Mouse (Mus musculus) limb, embryonic 13.5 days (tissue): Measurements from ENCODE around the gene Mapkap1. TPM values are rescaled to one million over a fixed set of nuclear protein-coding genes. Genes with fewer than 3 reads are reported as not detected.

Experiments used
- ATAC-seq: fragments of 200-750 bp; cut with Nextera tagmentation; 2 replicates; pipeline ENCODE4 v1.8.0; 2017; ENCODE audit warnings: low read depth, moderate number of reproducible peaks, moderate TSS enrichment; ENCODE audit not compliant: low FRiP score
- H3K27ac ChIP-seq: fragments of 300-500 bp; sonication (generic); 2 replicates; pipeline ENCODE4 v1.5.1; 2015; ENCODE audit warnings: inconsistent platforms, mild to moderate bottlenecking, moderate library complexity
- H3K27me3 ChIP-seq: fragments of 300-500 bp; sonication (generic); 2 replicates; pipeline ENCODE4 v1.6.1; 2015; ENCODE audit warnings: mild to moderate bottlenecking, inconsistent platforms
- H3K36me3 ChIP-seq: fragments of 300-500 bp; sonication (generic); 2 replicates; pipeline ENCODE4 v1.6.1; 2015; ENCODE audit warnings: inconsistent platforms, mild to moderate bottlenecking, moderate library complexity
- H3K4me1 ChIP-seq: fragments of 300-500 bp; sonication (generic); 2 replicates; pipeline ENCODE4 v1.6.1; 2015; ENCODE audit warnings: inconsistent platforms
- H3K4me2 ChIP-seq: fragments of 300-500 bp; sonication (generic); replicated peaks from 2 replicates; pipeline ENCODE4 v1.6.1; 2015; ENCODE audit warnings: inconsistent platforms, mild to moderate bottlenecking, moderate library complexity
- H3K4me3 ChIP-seq: fragments of 300-500 bp; sonication (generic); 2 replicates; pipeline ENCODE4 v1.5.1; 2015; ENCODE audit warnings: moderate library complexity, mild to moderate bottlenecking, inconsistent platforms
- H3K9ac ChIP-seq: fragments of 300-500 bp; sonication (generic); 2 replicates; pipeline ENCODE4 v1.6.1; 2015; ENCODE audit warnings: mild to moderate bottlenecking, inconsistent platforms
- H3K9me3 ChIP-seq: fragments of 300-500 bp; sonication (generic); 2 replicates; pipeline ENCODE4 v1.6.1; 2016; ENCODE audit warnings: inconsistent platforms
- WGBS: fragments of 180-500 bp; shearing (Covaris S2); methylation state at CpG from one replicate; pipeline ENCODE4 v1.1.7; 2015; 5-methylcytosine and 5-hydroxymethylcytosine counted together
- polyA plus RNA-seq: library from polyadenylated mRNA; unstranded; fragments of >200 nt; fragmentation: Nextera tagmentation; extraction: Ambion mirVana; gene quantifications from 2 replicates; pipeline ENCODE4 v1.2.1, GENCODE M21; 2015

Mapkap1 gene
- polyA plus RNA-seq, 1 experiment from 2014 or later: 110 TPM

DNA sequence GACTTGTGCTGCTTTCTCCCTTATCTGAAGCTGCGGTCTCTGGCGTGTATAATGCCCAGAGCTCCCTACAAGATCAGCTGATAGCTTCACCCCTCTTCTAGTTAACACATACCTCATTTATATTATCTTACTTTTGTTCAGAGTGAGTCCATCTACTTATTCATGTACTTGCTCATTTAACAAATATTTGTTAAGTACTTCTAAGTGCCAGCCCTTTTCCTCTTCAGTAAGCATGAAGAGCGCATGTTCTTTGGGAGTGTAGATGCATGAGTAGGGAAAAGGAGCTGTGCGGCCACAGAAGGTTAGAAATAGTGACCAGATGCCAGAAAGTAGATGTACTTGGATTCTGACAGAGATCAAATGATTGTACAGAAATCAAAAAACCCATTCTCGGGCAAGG lies 108.7 kb downstream of the Mapkap1 start:
- ATAC-seq: no peak
- Histone ChIP-seq H3K4me1 (no peaks in the 10 kb centered on the region), H3K4me3 (no peak overlapping the region), H3K4me2 (no peak overlapping the region), H3K9ac (no peak overlapping the region), H3K36me3 (no peaks in the 10 kb centered on the region; the same call in 1 of the 2 replicates), H3K27ac (no peak overlapping the region), H3K27me3 (no peaks in the 10 kb centered on the region), H3K9me3 (no peaks in the 10 kb centered on the region)
- WGBS: 90% methylated on average over 5 of the region's 5 CpGs

DNA sequence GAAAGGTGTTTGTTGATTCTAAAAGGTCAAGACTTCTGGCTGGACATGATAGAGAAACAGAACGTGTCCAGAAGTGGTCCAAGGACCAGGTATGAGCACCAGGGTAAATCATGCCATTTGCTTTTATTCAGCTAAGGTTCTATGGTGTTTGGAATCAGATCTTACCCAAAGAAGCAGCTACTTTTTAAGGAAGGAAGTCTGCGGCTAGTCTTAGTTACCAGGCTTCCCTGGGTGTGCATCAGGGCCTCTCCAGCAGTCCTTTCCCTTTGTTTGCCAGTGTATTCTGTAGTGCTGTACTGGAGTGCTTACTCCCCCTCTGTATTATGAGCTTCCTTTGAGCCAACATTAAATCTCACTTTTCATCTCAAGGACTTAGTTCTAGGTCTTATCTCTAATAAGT lies 111.5 kb downstream of the Mapkap1 start:
- no peak overlapping the region for H3K27ac ChIP-seq
- no peaks in the 10 kb centered on the region for H3K4me1 ChIP-seq
- no peak overlapping the region for H3K4me2 ChIP-seq
- H3K9me3 ChIP-seq: no peaks in the 10 kb centered on the region
- ATAC-seq: no peak
- H3K27me3 ChIP-seq: no peaks in the 10 kb centered on the region
- H3K9ac ChIP-seq: no peak overlapping the region
- H3K4me3 ChIP-seq: no peak overlapping the region
- WGBS: 89% methylated on average over 2 of the region's 2 CpGs
- H3K36me3 ChIP-seq: peaks cover under 1% of the 10 kb centered on the region

DNA sequence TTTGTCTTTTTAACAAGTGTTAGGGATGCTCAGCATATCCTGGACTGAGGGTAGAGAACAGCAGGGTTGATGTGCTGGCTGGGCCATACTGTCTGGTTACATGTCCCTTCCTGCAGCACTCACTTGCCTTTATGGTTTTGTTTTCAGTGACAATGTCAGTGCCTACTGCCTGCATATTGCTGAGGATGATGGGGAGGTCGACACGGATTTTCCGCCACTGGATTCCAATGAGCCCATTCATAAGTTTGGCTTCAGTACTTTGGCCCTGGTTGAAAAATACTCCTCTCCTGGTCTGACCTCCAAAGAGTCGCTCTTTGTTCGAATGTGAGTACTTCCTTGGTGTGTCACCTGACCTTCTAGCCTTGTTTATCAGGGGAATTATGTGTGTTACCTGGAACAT lies 112.0 kb downstream of the Mapkap1 start:
- Histone ChIP-seq H3K4me2 (no peak overlapping the region), H3K9ac (no peak overlapping the region), H3K9me3 (no peaks in the 10 kb centered on the region), H3K4me3 (no peak overlapping the region), H3K4me1 (no peaks in the 10 kb centered on the region), H3K27me3 (no peaks in the 10 kb centered on the region), H3K27ac (no peak overlapping the region), H3K36me3 (peaks cover 4% of the 10 kb centered on the region)
- no peak for ATAC-seq
- 88% methylated on average over 5 of the region's 5 CpGs for WGBS

DNA sequence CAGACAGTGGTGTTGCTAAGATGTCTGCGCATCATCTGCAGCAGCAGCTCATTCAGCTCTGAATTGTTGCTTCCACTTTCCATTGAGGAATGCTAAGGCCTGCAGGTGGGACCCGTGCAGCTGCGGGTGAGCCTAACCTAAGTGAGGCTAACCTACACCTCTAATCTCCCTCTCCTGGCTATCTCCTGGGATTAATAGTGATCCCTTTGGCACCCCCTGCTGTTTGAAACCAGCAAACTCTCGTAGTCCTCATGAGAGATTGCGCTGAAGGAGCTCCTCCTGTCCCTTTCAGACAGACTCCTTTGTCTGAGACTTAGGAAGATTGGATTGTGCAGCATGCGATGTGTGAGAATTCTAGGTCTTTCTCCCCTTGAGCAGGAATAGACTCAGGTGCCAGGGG lies 113.0 kb downstream of the Mapkap1 start:
- ATAC-seq: no peak
- H3K9me3 ChIP-seq: no peaks in the 10 kb centered on the region
- H3K27me3 ChIP-seq: no peaks in the 10 kb centered on the region
- no peak overlapping the region for H3K9ac ChIP-seq
- H3K4me3 ChIP-seq: no peak overlapping the region
- 56% methylated on average over 6 of the region's 6 CpGs for WGBS
- no peak overlapping the region for H3K4me2 ChIP-seq
- H3K36me3 ChIP-seq: peaks cover 4% of the 10 kb centered on the region
- H3K4me1 ChIP-seq: no peaks in the 10 kb centered on the region
- no peak overlapping the region for H3K27ac ChIP-seq

DNA sequence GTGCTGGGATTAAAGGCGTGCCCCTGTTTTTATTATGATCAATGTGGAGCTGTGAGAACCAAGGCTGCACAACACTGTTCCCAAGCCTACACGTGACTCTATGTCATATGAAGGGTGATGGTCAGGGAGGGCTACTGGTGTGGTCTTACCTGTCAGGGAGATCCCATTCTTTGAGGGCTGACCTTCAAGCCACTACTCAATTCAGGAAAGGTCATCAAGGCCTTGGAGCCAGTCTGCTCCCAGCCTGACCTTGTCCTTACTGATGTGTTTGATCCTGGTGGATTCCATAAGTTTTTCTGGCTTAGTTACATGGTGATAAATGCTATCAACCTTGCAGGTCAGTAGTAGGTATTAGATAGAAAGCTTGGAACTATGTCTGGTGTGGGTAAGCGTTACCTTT lies 114.8 kb downstream of the Mapkap1 start:
- Histone ChIP-seq H3K4me3 (no peak overlapping the region), H3K4me1 (peaks cover 15% of the 10 kb centered on the region), H3K9ac (no peak overlapping the region), H3K27me3 (no peaks in the 10 kb centered on the region), H3K4me2 (no peak overlapping the region), H3K27ac (no peak overlapping the region), H3K36me3 (peaks cover 4% of the 10 kb centered on the region), H3K9me3 (no peaks in the 10 kb centered on the region)
- no peak for ATAC-seq
- 94% methylated on average over 3 of the region's 3 CpGs for WGBS

DNA sequence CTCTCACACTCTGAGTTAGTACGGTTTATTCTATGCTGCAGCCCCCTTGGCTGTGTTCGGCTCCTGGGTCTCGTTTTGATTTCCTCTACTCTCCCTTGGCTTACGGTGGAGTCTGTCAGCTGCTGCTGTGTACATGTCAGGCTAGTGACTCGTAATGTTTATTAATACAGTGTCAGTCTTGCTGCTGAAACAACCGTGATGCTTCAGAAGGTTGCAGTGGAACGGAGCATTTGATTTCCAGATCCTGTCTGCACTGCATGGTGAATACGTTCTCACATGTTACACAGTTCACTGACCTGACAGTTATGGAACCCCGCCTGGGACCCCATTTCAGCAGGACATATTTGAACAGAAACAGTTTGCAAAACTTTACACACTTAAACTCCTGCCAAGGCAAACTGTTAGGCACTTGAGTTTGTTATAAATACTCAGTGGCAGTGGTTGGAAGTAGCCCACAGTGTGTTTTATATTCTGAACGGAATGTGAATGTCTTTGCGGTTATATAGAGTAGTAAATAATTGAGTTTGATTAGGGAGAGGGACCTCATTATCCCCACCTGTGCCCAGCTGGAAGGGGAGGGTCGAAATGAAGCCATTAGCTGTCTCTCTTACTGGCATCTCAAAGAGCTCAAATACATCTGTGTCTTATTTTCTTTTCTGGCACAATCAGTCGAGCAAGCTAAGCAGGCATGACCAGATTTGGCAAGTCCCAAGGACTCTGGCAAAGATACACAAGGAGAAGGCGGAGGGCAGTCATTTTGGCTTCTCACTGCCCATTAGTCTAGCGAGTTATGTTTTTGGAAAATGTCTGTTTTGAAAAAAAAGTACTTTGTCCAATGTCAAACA lies 120.2 kb downstream of the Mapkap1 start:
- Histone ChIP-seq H3K36me3 (peaks cover 4% of the 10 kb centered on the region; the same call in 1 of the 2 replicates), H3K4me3 (no peak overlapping the region), H3K27ac (peak overlapping the region; percentile 48; the same call in 1 of the 2 replicates), H3K4me2 (peak overlapping the region; percentile 40), H3K4me1 (peaks cover 56% of the 10 kb centered on the region), H3K9me3 (no peaks in the 10 kb centered on the region; the same call in 1 of the 2 replicates), H3K9ac (no peak overlapping the region), H3K27me3 (0 out of 2 replicates have a peak, but pooled peaks cover 3% of the 10 kb centered on the region)
- peak; percentile 74 for ATAC-seq
- WGBS: 23% methylated on average over 15 of the region's 15 CpGs

DNA sequence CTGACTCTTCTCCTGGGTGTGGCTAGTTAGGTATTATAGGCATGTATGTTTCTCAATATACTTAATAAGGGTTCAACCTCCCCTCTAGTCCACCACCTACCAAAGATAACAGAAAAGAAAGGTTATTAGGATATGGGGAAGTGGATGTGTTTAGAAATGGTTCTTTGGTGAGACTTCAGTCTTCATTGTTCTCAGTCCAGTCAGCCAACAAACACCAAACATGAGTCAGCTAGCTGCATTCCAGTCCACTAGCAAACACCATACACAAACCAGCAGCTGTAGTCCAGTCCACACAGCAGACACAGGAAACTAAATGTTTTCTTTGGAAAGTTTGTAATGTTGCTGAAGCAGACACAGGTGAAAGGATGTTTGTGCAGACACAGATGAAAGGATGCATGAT lies 121.9 kb downstream of the Mapkap1 start:
- ATAC-seq: no peak
- H3K9ac ChIP-seq: no peak overlapping the region
- H3K27ac ChIP-seq: no peak overlapping the region
- H3K4me3 ChIP-seq: no peak overlapping the region
- no peaks in the 10 kb centered on the region; the same call in 1 of the 2 replicates for H3K9me3 ChIP-seq
- H3K4me1 ChIP-seq: peaks cover 67% of the 10 kb centered on the region
- H3K36me3 ChIP-seq: no peaks in the 10 kb centered on the region
- H3K27me3 ChIP-seq: 0 out of 2 replicates have a peak, but pooled peaks cover 3% of the 10 kb centered on the region
- H3K4me2 ChIP-seq: no peak overlapping the region

DNA sequence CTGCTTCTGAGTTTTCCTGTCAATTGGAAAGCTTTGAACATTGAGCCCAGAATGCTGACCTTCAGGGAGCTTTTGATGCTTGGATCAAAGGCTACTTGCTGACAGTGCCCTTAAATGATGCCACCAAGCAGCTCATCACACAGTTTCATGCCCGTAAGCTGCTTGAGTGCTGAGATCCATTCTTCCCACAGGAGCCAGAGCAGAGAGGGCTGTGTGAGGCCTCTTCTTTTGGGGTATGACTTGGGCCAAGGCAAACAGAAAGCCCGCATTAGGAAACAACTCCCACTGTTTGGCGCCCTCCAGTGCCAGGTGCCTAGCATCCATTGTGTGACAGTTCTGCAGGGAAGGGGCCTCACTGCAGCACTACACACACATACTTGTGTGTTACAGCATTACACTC lies 123.5 kb downstream of the Mapkap1 start:
- H3K27ac ChIP-seq: no peak overlapping the region
- no peak for ATAC-seq
- no peaks in the 10 kb centered on the region; the same call in 1 of the 2 replicates for H3K9me3 ChIP-seq
- 0 out of 2 replicates have a peak, but pooled peaks cover 3% of the 10 kb centered on the region for H3K27me3 ChIP-seq
- 36% methylated on average over 3 of the region's 3 CpGs for WGBS
- H3K4me1 ChIP-seq: peaks cover 68% of the 10 kb centered on the region
- no peak overlapping the region for H3K4me2 ChIP-seq
- no peak overlapping the region for H3K9ac ChIP-seq
- 0 out of 2 replicates have a peak, but pooled peaks cover 3% of the 10 kb centered on the region for H3K36me3 ChIP-seq
- no peak overlapping the region for H3K4me3 ChIP-seq

DNA sequence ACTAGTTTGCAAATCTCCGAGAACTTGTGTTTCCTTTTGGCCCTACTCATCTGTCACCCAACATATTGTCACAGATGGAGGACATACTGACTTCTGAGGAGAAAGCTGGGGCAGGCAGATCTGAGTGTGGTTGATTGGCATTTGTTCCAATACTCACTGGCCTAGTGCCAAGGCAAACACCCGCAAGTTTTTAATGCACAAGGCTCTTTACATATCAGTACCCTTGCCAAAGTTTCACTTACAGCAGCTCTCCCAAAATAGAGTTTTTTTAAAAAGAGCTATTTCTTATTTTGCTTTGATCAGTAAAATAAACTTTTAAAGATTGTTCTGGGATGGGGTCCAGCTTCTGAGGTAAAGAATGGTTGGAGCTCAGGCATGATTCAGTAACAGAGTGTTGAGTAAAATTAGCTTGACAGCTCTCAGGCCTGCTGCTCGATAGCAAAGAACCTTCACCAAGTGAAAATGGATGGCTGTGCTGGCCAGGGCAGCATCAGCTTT lies 125.3 kb downstream of the Mapkap1 start:
- H3K4me1 ChIP-seq: peaks cover 56% of the 10 kb centered on the region
- ATAC-seq: peak; percentile 59
- no peaks in the 10 kb centered on the region; the same call in 1 of the 2 replicates for H3K9me3 ChIP-seq
- H3K27ac ChIP-seq: peak overlapping the region; percentile 33; the same call in 1 of the 2 replicates
- WGBS: 37% methylated on average over 3 of the region's 3 CpGs
- H3K9ac ChIP-seq: no peak overlapping the region
- 0 out of 2 replicates have a peak, but pooled peaks cover 3% of the 10 kb centered on the region for H3K27me3 ChIP-seq
- H3K4me3 ChIP-seq: no peak overlapping the region
- peaks cover 3% of the 10 kb centered on the region; the same call in 1 of the 2 replicates for H3K36me3 ChIP-seq
- no peak overlapping the region for H3K4me2 ChIP-seq

DNA sequence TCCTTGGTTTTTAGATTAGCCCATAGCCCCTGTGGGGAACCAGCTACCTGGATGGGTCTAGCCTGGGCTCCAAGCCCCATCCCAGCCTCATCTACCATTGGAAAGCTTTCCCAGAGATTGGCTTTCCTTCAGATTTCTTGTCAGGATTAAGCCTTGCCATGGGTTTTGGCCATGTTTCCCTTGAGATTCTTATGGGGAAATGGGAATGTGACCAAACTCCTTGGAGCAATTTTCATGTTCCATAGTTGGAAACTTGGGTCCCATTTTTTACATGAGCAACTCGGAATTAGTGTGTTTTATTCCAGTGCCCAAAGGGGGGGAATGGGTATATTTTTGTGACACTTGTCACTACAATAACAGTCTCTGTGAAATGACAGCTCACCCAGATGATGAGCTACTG lies 125.8 kb downstream of the Mapkap1 start:
- 77% methylated on average over 1 of the region's 1 CpGs for WGBS

DNA sequence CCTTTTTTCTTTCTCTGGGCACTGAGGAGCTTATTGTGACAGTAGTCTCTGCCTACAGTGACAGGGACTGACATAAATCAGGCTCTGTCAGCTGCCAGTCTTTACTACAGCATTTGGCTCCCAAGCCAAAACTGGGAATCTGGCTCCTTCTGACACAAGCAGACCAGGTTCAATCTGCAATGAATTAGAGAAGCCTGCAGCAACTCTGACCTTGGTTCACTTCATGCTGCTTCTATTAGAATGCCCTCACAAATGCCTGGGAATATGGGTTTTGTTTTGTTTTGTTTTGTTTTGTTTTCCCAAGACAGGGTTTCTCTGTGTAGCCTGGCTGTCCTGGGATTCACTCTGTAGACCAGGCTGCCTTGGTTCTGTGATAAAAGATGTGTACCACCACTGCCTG lies 126.7 kb downstream of the Mapkap1 start:
- Histone ChIP-seq H3K4me2 (no peak overlapping the region), H3K4me1 (peaks cover 47% of the 10 kb centered on the region), H3K27ac (no peak overlapping the region), H3K36me3 (peaks cover 9% of the 10 kb centered on the region; the same call in 1 of the 2 replicates), H3K4me3 (no peak overlapping the region), H3K9me3 (no peaks in the 10 kb centered on the region; the same call in 1 of the 2 replicates), H3K9ac (no peak overlapping the region), H3K27me3 (0 out of 2 replicates have a peak, but pooled peaks cover 3% of the 10 kb centered on the region)
- no peak for ATAC-seq

More for the DNA sequence above, 125.8 kb downstream of the Mapkap1 start:
- H3K27me3 ChIP-seq: 0 out of 2 replicates have a peak, but pooled peaks cover 3% of the 10 kb centered on the region
- no peak overlapping the region for H3K27ac ChIP-seq
- ATAC-seq: no peak
- no peak overlapping the region for H3K4me3 ChIP-seq
- H3K4me1 ChIP-seq: peaks cover 51% of the 10 kb centered on the region
- H3K36me3 ChIP-seq: peaks cover 3% of the 10 kb centered on the region; the same call in 1 of the 2 replicates
- H3K9ac ChIP-seq: no peak overlapping the region
- H3K9me3 ChIP-seq: no peaks in the 10 kb centered on the region; the same call in 1 of the 2 replicates
- no peak overlapping the region for H3K4me2 ChIP-seq

DNA sequence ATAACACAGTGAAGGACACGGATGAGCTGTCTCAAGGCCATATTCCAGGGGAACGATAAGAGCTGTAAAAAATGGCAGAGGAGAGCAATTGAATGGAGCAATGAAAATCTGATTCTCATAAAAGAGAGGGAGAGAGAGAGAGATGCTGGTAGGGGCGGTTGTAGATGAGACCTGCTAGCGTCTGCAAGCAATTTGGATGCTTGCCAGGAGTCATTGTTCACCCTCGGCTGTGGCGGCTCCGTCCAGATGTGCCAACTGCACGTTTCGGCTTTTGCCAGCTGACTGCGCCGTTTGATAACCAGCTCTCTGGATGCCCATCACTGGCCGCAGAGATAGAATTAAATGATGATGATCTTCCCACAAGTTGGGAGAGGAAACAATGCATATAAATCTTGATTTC lies 128.4 kb downstream of the Mapkap1 start:
- Histone ChIP-seq H3K4me2 (no peak overlapping the region), H3K4me3 (no peak overlapping the region)

More for the DNA sequence above, 128.4 kb downstream of the Mapkap1 start:
- Histone ChIP-seq H3K9ac (no peak overlapping the region), H3K36me3 (peaks cover 10% of the 10 kb centered on the region; the same call in 1 of the 2 replicates), H3K4me1 (peaks cover 36% of the 10 kb centered on the region), H3K27me3 (0 out of 2 replicates have a peak, but pooled peaks cover 3% of the 10 kb centered on the region), H3K9me3 (no peaks in the 10 kb centered on the region), H3K27ac (no peak overlapping the region)
- WGBS: 20% methylated on average over 12 of the region's 12 CpGs
- ATAC-seq: no peak
